13 mouse cellular contexts compared by ENCODE assay signal in the genomic region with DNA sequence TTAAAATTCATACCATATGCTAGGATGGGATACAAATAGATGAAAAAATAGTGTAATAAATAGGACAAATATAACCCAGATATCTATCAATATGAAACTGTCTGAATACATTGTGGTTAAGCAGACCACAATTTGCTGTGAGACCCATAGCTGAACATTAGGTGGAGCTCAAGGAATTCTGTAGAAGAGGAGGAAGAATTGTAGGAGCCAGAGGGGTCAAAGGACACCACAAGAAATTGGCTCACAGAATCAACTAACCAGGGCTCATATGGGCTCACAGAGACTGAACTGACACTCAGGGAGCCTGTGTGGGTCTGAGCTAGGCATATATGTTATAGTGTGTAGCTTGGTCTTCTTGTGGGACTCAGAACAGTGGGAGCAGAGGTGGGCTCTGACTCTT. TPM values are rescaled to one million over a fixed set of nuclear protein-coding genes. Genes with fewer than 3 reads are reported as not detected.
A peak's percentile ranks its signal among the peaks of the same experiment; 100 is the strongest.
DNase-seq lines count a peak whose midpoint lies in the region; ATAC-seq and TF ChIP-seq lines count a peak whose summit lies in the region.
"Had no signal": no experiment of that assay in that cellular context is flagged by ENCODE, and none has a peak within 500 bp of the region (broad histone marks: within the 10 kb centered on the region; RNA-seq: fewer than 3 reads in every experiment).

No protein-coding gene starts in this region.

- H3K36me3 ChIP-seq in lung, postnatal 0 days (ENCODE audit: insufficient read depth, low read length), result no peaks in the 10 kb centered on the region
- H3K36me3 ChIP-seq: lung, embryonic 15.5 days had no signal

- H3K4me2 ChIP-seq in lung, postnatal 0 days (replicated peaks; ENCODE audit: low read depth, low read length), result no peak overlapping the region
- H3K4me2 ChIP-seq: limb, embryonic 12.5 days; lung, embryonic 15.5 days had no signal

- H3K27me3 ChIP-seq in lung, postnatal 0 days (replicated peaks; ENCODE audit: insufficient read depth, low read length), result no peaks in the 10 kb centered on the region
- H3K27me3 ChIP-seq: limb, embryonic 12.5 days; lung, embryonic 15.5 days had no signal

- no peak overlapping the region for H3K27ac ChIP-seq in lung, postnatal 0 days (ENCODE audit: low read length)
- H3K27ac ChIP-seq: embryonic facial prominence, embryonic 10.5 days; limb, embryonic 12.5 days; lung, embryonic 15.5 days had no signal

- no peak overlapping the region for H3K9ac ChIP-seq in lung, postnatal 0 days (replicated peaks; ENCODE audit: low read depth)
- H3K9ac ChIP-seq: limb, embryonic 12.5 days; lung, embryonic 15.5 days had no signal

- TF ChIP-seq CTCF in lung, postnatal 0 days (IDR thresholded peaks at IDR 0.05), result peak; percentile 56

- ATAC-seq in lung, postnatal 0 days, result no peak

- DNase-seq in kidney, adult 11 months, result peak; percentile 16
- DNase-seq in kidney, postnatal 10 days, result no peak
- peak; percentile 31 for DNase-seq in lung, postnatal 0 days (ENCODE audit: low spot score)
- DNase-seq in lung, postnatal 4 days, result no peak
- DNase-seq in adipocyte (ENCODE audit: low spot score), result peak; percentile 77
- no peak for DNase-seq in testis, postnatal 14 days (ENCODE audit: low spot score)
- DNase-seq in thymus, adult 18-20 months, result no peak
- DNase-seq: adrenal gland, adult 8-10 months; cerebellum, adult 9-11 months; right cerebral cortex, adult 18-20 months had no signal

- no peaks in the 10 kb centered on the region for H3K4me1 ChIP-seq in lung, postnatal 0 days (ENCODE audit: insufficient read depth, low read depth, low read length)
- H3K4me1 ChIP-seq: embryonic facial prominence, embryonic 10.5 days; limb, embryonic 12.5 days; lung, embryonic 15.5 days had no signal

- H3K4me3 ChIP-seq in lung, postnatal 0 days (ENCODE audit: low read depth, low read length), result no peak overlapping the region
- H3K4me3 ChIP-seq: embryonic facial prominence, embryonic 10.5 days; limb, embryonic 12.5 days; lung, embryonic 15.5 days had no signal

- no peak for TF ChIP-seq EP300 in lung, postnatal 0 days (IDR thresholded peaks at IDR 0.05)

- no peaks in the 10 kb centered on the region for H3K9me3 ChIP-seq in lung, postnatal 0 days (ENCODE audit: low read length)
- H3K9me3 ChIP-seq: embryonic facial prominence, embryonic 10.5 days; lung, embryonic 15.5 days had no signal

RNA-seq across cellular contexts. Expression of gene Cdc42bpa, which starts 47.8 kb away (rescaled TPM):
- polyA plus RNA-seq in lung, postnatal 0 days (2015; fragmentation: Nextera tagmentation; extraction: Ambion mirVana), result 17.9 and 21.2 TPM in 2 replicates

Comparison
In these comparisons a context has a peak if more than half of its experiments do, and no peak if none do; other contexts are left out.
1. DNase-seq: peak in kidney, adult 11 months (single experiment), lung, postnatal 0 days (single experiment) and adipocyte (single experiment); none in kidney, postnatal 10 days (single experiment), lung, postnatal 4 days (0 of 2), testis, postnatal 14 days (single experiment) and thymus, adult 18-20 months (0 of 2).